Mouse (Mus musculus) frontal cortex, postnatal 36 days (tissue): ENCODE measurements around the gene Trhr2.

Source experiments
- DNase-seq, 2 experiments: peaks; one replicate each; pipeline ENCODE4 v3.0.0; 2022; ENCODE audit warnings: low spot score in 2 of 2

Trhr2 gene

GRCm38 (mm10) chr8:122360696-122361416 lies at the start of gene Trhr2:
Gene Trhr2, minus strand, starts transcription at chr8:122360746.
- no peak for DNase-seq

GRCm38 (mm10) chr8:122407678-122408077 lies 47.1 kb upstream of the Trhr2 start:
- no peak for DNase-seq

- no peak for DNase-seq
Observed at GRCm38 (mm10) chr8:122405146-122405805, 44.7 kb upstream of the Trhr2 start.

GRCm38 (mm10) chr8:122398186-122398585 lies 37.6 kb upstream of the Trhr2 start:
- no peak for DNase-seq

GRCm38 (mm10) chr8:122395291-122395690 lies 34.7 kb upstream of the Trhr2 start:
- no peak for DNase-seq

GRCm38 (mm10) chr8:122393717-122394116 lies 33.2 kb upstream of the Trhr2 start:
- no peak for DNase-seq

GRCm38 (mm10) chr8:122390758-122391157 lies 30.2 kb upstream of the Trhr2 start:
- no peak for DNase-seq

- no peak for DNase-seq
Observed at GRCm38 (mm10) chr8:122389357-122389756, 28.8 kb upstream of the Trhr2 start.

- no peak for DNase-seq
Observed at GRCm38 (mm10) chr8:122383039-122383438, 22.5 kb upstream of the Trhr2 start.

GRCm38 (mm10) chr8:122376365-122377231 lies 16.1 kb upstream of the Trhr2 start, which contains the start of gene Zc3h18:
Gene Zc3h18, plus strand, starts transcription at chr8:122376609.
- DNase-seq: peak; percentile 99

GRCm38 (mm10) chr8:122375751-122376364 lies 15.3 kb upstream of the Trhr2 start:
- DNase-seq: no peak

- no peak for DNase-seq
Observed at GRCm38 (mm10) chr8:122375320-122375719, 14.8 kb upstream of the Trhr2 start.

- DNase-seq: no peak
Observed at GRCm38 (mm10) chr8:122371706-122372105, 11.2 kb upstream of the Trhr2 start.

- peak in 1 of 2 experiments; percentile 71 for DNase-seq
Observed at GRCm38 (mm10) chr8:122369665-122370064, 9.1 kb upstream of the Trhr2 start.

GRCm38 (mm10) chr8:122368494-122368893 lies 7.9 kb upstream of the Trhr2 start:
- no peak for DNase-seq

- DNase-seq: no peak
Observed at GRCm38 (mm10) chr8:122362967-122363366, 2.4 kb upstream of the Trhr2 start.

- DNase-seq: no peak
Observed at GRCm38 (mm10) chr8:122362271-122362670, 1.7 kb upstream of the Trhr2 start.

GRCm38 (mm10) chr8:122359111-122359775 lies 1.3 kb downstream of the Trhr2 start:
- no peak for DNase-seq

- DNase-seq: no peak
Observed at GRCm38 (mm10) chr8:122357641-122358040, 2.9 kb downstream of the Trhr2 start.

- DNase-seq: no peak
Observed at GRCm38 (mm10) chr8:122357202-122357601, 3.3 kb downstream of the Trhr2 start.
